Mouse (Mus musculus) heart, adult 2 months (tissue): ENCODE data around the gene Zfp277.

Source experiments
- CTCF ChIP-seq: fragments of 200-600 bp; IDR thresholded peaks from 2 replicates; pipeline ENCODE4 v1.8.1; 2022; ENCODE audit warnings: antibody characterized with exemption, mild to moderate bottlenecking, moderate library complexity
- EP300 ChIP-seq: fragments of 200-500 bp; IDR thresholded peaks from 2 replicates; pipeline ENCODE4 v1.6.1; 2011; ENCODE audit warnings: low read depth, low read length, control low read depth; ENCODE audit not compliant: insufficient read depth
- POLR2A ChIP-seq: fragments of 200-500 bp; IDR thresholded peaks from 2 replicates; pipeline ENCODE4 v1.6.1; 2011; ENCODE audit warnings: mild to moderate bottlenecking, low read depth, low read length, control low read depth; ENCODE audit not compliant: insufficient read depth

DNA sequence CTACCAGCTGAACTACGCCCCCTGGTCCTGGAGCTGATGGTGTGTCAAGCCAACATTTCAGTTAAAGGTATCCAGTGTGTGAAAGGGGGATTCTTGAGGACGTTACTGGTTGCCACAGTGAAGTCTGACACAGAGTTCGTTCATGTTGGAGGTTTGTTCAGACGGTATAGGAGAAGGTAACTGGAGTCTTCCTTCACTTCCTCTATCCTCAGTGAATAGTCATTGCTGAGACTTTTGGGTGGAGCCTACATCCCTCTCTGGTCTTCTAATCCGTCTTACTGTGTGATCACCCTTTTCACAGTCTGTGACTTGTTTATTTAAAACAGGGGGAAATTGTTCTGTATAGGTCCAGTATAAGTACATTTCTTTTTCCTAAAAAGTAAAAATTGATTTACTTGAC, 23.3 kb upstream of the Zfp277 start:
- no peak for TF ChIP-seq POLR2A
- no peak for TF ChIP-seq CTCF
- no peak for TF ChIP-seq EP300
